Mouse (Mus musculus): ENCODE results near the gene Fasn. TPM values are rescaled to one million over a fixed set of nuclear protein-coding genes. Genes with fewer than 3 reads are reported as not detected.
A peak's percentile ranks its signal among the peaks of the same experiment; 100 is the strongest.
"Not testable (repeated sequence)": the region's sequence is repeated elsewhere in the genome, so short reads cannot be mapped to it uniquely, and the experiment has no call there.

The Fasn gene
- 22.0 and 28.3 TPM in 2 replicates for total RNA-seq (2017)

- ATAC-seq (ENCODE audit: extremely low read depth, insufficient number of reproducible peaks, low FRiP score, poor library complexity, severe bottlenecking) = peak; percentile 69
These were observed at the start of gene Fasn for GRCm38 (mm10) chr11:120823956-120824786. TSS of gene Fasn (minus strand) at chr11:120824547.

DNA sequence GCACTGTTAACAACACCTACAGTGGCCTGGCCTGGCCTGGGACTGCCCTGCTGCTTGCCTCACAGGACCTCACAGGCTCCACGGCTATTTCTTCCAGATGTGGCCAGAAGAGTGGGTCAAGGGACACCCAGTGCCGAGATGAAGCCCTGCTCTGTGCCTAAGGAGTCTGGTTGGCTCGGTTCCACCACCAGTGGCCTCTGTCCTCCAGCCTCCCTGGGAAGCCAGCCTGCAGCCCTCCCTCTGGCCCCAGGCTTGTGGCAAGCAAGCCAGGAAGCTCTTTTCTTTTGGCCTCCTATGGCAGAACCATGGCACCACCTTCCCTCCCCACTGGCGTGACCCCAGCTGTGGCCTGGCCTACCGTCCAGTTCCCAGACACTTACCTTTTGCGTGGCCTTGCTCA is 48.9 kb upstream of the Fasn start:
- no peak for ATAC-seq (ENCODE audit: extremely low read depth, insufficient number of reproducible peaks, low FRiP score, poor library complexity, severe bottlenecking)

DNA sequence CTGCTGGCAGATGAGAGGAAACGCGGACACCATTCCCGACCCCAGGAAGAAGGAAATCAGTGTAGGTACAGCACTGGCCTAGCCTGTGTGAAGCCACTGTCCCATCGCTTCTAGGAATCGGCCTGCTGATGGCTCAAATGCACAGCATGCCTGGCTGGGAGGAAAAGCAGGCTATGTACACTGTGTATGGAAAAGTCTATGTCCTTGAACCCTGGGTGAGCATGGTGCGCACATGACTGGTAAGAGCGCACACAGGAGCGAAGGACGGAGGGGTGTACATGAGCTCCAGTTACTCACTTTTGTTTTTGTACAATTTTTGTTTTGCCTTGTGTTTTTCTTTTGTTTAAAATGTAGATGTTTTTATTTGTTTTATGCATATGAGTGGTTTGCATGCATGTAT is 47.2 kb upstream of the Fasn start:
- no peak for ATAC-seq (ENCODE audit: extremely low read depth, insufficient number of reproducible peaks, low FRiP score, poor library complexity, severe bottlenecking)

DNA sequence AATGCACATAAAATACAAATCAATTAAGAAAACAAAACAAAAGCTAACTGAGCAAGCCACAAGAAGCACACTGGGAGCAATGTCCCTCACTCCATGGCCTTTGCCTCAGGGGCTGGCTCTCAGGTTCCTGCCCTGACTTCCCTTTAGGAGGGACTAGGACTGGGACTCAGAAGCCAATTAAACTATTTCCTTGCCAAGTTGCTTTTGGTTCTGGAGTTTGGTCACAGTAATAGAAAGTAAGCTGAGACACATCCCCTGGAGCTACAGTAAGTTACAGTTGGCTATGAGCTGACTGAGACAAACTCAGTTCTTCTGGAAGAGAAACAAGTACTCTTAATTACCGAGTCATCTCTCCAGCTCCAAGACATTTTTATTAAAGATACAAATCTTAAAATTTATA is 41.5 kb upstream of the Fasn start:
- no peak for ATAC-seq (ENCODE audit: extremely low read depth, insufficient number of reproducible peaks, low FRiP score, poor library complexity, severe bottlenecking)

DNA sequence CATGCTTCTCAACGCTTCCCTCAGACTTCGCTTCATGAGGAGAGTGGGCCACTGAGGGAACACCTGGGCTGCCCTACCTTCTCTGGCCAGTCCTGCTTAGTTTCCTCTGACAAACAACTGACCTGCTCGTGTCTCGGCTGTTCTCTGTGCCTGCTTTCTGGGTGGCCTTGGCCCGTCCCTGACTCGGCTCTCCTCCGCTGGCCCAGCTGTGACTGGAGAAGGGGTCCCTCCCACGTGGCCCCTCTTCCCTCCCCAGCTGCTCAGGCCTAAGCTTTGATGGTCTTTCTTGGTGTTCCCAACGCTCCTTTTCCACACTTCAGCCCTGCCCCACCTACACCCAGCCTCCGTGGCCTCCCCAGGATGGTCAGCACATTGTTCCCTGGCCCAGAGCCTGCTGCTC is 38.5 kb upstream of the Fasn start:
- ATAC-seq (ENCODE audit: extremely low read depth, insufficient number of reproducible peaks, low FRiP score, poor library complexity, severe bottlenecking) = no peak

DNA sequence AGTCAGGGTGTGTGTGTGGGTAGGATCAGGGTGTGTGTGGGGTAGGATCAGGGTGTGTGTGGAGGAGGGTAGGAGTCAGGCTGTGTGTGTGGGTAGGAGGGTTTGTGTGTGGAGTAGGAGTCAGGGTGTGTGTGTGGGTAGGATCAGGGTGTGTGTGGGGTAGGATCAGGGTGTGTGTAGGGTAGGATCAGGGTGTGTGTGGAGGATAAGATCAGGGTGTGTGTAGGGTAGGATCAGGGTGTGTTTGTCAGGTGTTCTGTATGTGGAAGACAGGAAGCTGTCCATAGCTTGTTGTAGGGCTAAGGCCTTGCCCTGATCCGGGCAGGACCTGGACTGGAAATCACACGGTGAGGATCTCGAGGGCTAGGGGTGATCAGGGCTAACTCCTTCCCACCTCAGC is 31.6 kb upstream of the Fasn start:
- not testable (repeated sequence) for ATAC-seq (ENCODE audit: extremely low read depth, insufficient number of reproducible peaks, low FRiP score, poor library complexity, severe bottlenecking)

GRCm38 (mm10) chr11:120853788-120854187 is 29.4 kb upstream of the Fasn start:
- ATAC-seq (ENCODE audit: extremely low read depth, insufficient number of reproducible peaks, low FRiP score, poor library complexity, severe bottlenecking) = no peak

GRCm38 (mm10) chr11:120853158-120853557 is 28.8 kb upstream of the Fasn start:
- ATAC-seq (ENCODE audit: extremely low read depth, insufficient number of reproducible peaks, low FRiP score, poor library complexity, severe bottlenecking) = no peak

DNA sequence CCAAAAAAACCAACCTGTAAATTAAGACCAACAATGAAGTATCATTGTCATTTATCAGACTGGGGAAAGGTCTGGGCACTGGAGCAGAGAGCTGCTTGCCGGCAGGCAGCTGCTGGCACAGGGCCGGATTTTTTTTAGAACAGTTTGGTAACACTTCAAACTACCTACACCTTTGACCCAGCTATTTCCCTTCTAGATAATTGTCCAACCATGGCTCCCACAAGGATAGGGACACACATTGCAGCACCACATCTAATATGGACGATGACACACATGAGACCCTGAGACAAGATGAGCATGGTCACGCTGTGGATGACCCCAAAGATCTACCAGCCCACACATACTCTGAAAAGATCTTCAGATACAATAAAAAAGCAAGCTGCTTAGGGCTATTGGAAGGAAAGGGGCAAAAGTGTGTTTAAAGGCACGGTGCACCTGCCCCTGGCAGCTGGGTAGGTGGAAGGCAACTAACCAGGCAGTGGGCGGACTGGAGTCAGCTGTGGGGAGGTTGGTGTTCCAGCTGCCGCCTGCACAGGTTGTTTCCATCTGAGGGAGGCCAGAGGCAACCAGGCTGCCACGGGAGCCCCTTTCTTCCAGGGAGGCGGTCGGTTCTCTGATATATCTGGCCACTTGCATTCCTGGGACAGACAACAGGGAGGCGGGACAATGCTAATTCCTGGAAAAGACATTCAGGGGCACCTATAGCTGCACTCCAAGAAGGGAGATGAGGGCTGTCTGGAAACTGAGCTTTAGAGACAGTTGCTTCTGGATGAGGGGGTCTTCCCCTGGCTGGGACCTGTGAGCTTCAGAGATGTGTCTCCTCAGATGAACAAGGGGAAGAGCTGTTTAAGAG is 28.0 kb upstream of the Fasn start:
- no peak for ATAC-seq (ENCODE audit: extremely low read depth, insufficient number of reproducible peaks, low FRiP score, poor library complexity, severe bottlenecking)

- no peak for ATAC-seq (ENCODE audit: extremely low read depth, insufficient number of reproducible peaks, low FRiP score, poor library complexity, severe bottlenecking)
These were observed 27.2 kb upstream of the Fasn start for GRCm38 (mm10) chr11:120851582-120851981.

- no peak for ATAC-seq (ENCODE audit: extremely low read depth, insufficient number of reproducible peaks, low FRiP score, poor library complexity, severe bottlenecking)
These were observed 26.8 kb upstream of the Fasn start for GRCm38 (mm10) chr11:120851132-120851531.

GRCm38 (mm10) chr11:120850331-120851030 is 26.1 kb upstream of the Fasn start:
- no peak for ATAC-seq (ENCODE audit: extremely low read depth, insufficient number of reproducible peaks, low FRiP score, poor library complexity, severe bottlenecking)

DNA sequence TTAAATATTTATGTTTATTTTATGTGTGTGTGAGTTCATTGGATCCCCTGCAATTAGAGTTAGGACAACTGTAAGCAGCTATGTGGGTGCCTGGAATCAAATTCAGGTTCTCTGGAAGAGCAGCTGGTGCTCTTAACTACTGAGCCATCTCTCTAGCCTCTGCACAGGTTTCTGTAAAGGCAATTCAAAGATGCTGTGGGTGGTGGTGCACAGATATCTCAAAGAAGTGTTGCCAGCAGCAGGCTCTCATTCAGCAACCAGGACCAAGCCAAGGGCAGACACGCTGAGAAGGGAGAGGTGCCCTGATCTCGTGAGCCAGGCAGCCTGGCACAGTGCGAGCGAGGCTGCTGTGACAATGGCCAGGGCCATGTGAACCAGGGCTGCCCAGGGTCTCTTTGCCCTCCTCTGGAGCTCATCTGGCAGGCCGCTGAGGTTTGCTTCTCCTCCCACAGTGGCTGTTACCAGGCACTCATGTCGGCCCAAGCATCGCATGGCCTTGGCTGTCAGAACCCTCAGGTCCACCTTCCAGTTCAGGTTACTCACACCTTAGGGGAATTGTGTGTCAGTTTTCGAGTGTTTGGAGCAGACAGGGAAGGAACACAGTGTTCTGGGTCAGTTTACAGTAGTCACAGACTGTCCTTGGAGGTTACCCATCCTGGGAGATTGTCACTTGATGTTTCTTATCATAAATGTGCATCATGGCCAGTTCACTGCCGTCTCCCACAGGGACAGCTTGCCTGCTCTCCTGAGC is 22.6 kb upstream of the Fasn start:
- no peak for ATAC-seq (ENCODE audit: extremely low read depth, insufficient number of reproducible peaks, low FRiP score, poor library complexity, severe bottlenecking)

GRCm38 (mm10) chr11:120844329-120844728 is 20.0 kb upstream of the Fasn start:
- ATAC-seq (ENCODE audit: extremely low read depth, insufficient number of reproducible peaks, low FRiP score, poor library complexity, severe bottlenecking) = no peak

GRCm38 (mm10) chr11:120833555-120834280 is 9.4 kb upstream of the Fasn start:
- no peak for ATAC-seq (ENCODE audit: extremely low read depth, insufficient number of reproducible peaks, low FRiP score, poor library complexity, severe bottlenecking)

DNA sequence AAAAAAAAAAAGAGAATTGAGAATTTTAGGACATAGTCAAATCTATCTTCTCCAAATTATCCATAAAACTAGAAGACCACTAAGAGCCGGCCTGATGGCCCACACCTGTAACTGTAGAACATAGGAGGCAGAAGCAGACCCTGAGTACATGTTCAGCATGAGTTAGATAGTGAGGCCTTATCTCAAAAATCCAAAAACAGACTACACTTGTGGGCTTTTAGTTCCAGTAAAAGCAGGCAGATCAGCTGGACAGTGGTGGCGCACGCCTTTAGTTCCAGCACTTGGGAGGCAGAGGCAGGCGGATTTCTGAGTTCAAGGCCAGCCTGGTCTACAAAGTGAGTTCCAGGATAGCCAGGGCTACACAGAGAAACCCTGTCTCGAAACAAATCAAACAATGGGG is 8.6 kb upstream of the Fasn start:
- ATAC-seq (ENCODE audit: extremely low read depth, insufficient number of reproducible peaks, low FRiP score, poor library complexity, severe bottlenecking) = not testable (repeated sequence)

GRCm38 (mm10) chr11:120831659-120832440 is 7.5 kb upstream of the Fasn start:
- ATAC-seq (ENCODE audit: extremely low read depth, insufficient number of reproducible peaks, low FRiP score, poor library complexity, severe bottlenecking) = no peak
